Mouse (Mus musculus) lung, postnatal 0 days (tissue): Measurements from ENCODE around the gene Prkce. TPM values are rescaled to one million over a fixed set of nuclear protein-coding genes. Genes with fewer than 3 reads are reported as not detected.
A peak's percentile ranks its signal among the peaks of the same experiment; 100 is the strongest.
"Not testable (repeated sequence)": the region's sequence is repeated elsewhere in the genome, so short reads cannot be mapped to it uniquely, and the experiment has no call there.

Experiments
- ATAC-seq: fragments of 200-750 bp; cut with Nextera tagmentation; 2 replicates; pipeline ENCODE4 v1.8.0; 2017; ENCODE audit warnings: moderate library complexity
- DNase-seq: peaks from one replicate; pipeline ENCODE4 v3.0.0-alpha.2; 2016; ENCODE audit warnings: low spot score
- H3K27ac ChIP-seq: fragments of 300-500 bp; sonication (generic); 2 replicates; pipeline ENCODE4 v1.5.1; 2014; ENCODE audit warnings: antibody characterized with exemption, mild to moderate bottlenecking, low read length, mixed read lengths
- H3K27me3 ChIP-seq: fragments of 300-500 bp; sonication (generic); replicated peaks from 2 replicates; pipeline ENCODE4 v1.6.1; 2014; ENCODE audit warnings: low read length, mixed read lengths; ENCODE audit not compliant: insufficient read depth
- H3K36me3 ChIP-seq: fragments of 300-500 bp; sonication (generic); 2 replicates; pipeline ENCODE4 v1.6.1; 2014; ENCODE audit warnings: low read length, mixed read lengths; ENCODE audit not compliant: insufficient read depth
- H3K4me1 ChIP-seq: fragments of 300-500 bp; sonication (generic); 2 replicates; pipeline ENCODE4 v1.6.1; 2014; ENCODE audit warnings: antibody characterized with exemption, low read depth, low read length, mixed read lengths; ENCODE audit not compliant: insufficient read depth
- H3K4me2 ChIP-seq: fragments of 300-500 bp; sonication (generic); replicated peaks from 2 replicates; pipeline ENCODE4 v1.6.1; 2014; ENCODE audit warnings: low read depth, mild to moderate bottlenecking, low read length, moderate library complexity, mixed read lengths
- H3K4me3 ChIP-seq: fragments of 300-500 bp; sonication (generic); 2 replicates; pipeline ENCODE4 v1.5.1; 2014; ENCODE audit warnings: low read depth, low read length
- H3K9ac ChIP-seq: fragments of 300-500 bp; sonication (generic); replicated peaks from 2 replicates; pipeline ENCODE4 v1.6.1; 2014; ENCODE audit warnings: low read depth, mild to moderate bottlenecking
- H3K9me3 ChIP-seq: fragments of 300-500 bp; sonication (generic); 2 replicates; pipeline ENCODE4 v1.6.1; 2016; ENCODE audit warnings: low read length, mixed read lengths
- CTCF ChIP-seq: IDR thresholded peaks from 2 replicates; pipeline ENCODE4 v1.5.1; 2016; ENCODE audit warnings: antibody characterized with exemption, mild to moderate bottlenecking
- EP300 ChIP-seq: IDR thresholded peaks from 2 replicates; pipeline ENCODE4 v1.6.1; 2016; ENCODE audit warnings: antibody characterized with exemption, mild to moderate bottlenecking, control low read depth
- WGBS: fragments of 180-500 bp; shearing (Covaris S2); extraction: QIAGEN DNeasy Blood & Tissue Kit; methylation state at CpG from one replicate; pipeline ENCODE4 v1.1.7; 2014; 5-methylcytosine and 5-hydroxymethylcytosine counted together
- polyA plus RNA-seq: library from polyadenylated mRNA; unstranded; fragments of >200 nt; fragmentation: Nextera tagmentation; extraction: Ambion mirVana; gene quantifications from 2 replicates; pipeline ENCODE4 v1.2.1, GENCODE M21; 2015

The Prkce gene
- polyA plus RNA-seq, 1 experiment from 2014 or later, result 10.6 TPM

DNA sequence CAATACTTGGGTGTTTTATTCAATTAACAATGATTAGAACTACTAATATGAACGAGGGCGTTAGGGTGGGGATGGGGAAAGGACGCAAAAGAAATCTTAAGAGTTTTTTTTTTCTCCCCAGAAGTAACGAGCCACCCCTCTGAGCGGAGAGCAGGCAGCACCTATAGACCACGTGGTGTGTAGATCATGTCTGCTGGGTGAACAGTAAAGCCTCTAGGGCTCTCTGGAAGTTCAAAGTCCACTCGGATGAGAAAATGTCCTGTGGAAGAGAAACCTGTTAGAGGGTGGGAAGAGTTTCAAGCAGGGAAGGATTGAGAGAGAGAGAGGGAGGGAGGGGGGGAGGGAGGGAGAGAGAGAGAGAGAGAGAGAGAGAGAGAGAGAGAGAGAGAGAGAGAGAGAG, 298.8 kb downstream of the Prkce start:
- Histone ChIP-seq H3K4me3 (no peak overlapping the region), H3K9ac (no peak overlapping the region), H3K27me3 (no peaks in the 10 kb centered on the region), H3K4me1 (no peaks in the 10 kb centered on the region; the same call in 1 of the 2 replicates), H3K27ac (no peak overlapping the region), H3K9me3 (no peaks in the 10 kb centered on the region), H3K4me2 (no peak overlapping the region), H3K36me3 (no peaks in the 10 kb centered on the region)
- DNase-seq (no peak), ATAC-seq (no peak)
- WGBS, result 85% methylated on average over 7 of the region's 7 CpGs
- TF ChIP-seq CTCF (no peak), EP300 (no peak)

GRCm38 (mm10) chr17:86466871-86467270, 299.3 kb downstream of the Prkce start:
- Histone ChIP-seq H3K4me2 (no peak overlapping the region), H3K27ac (no peak overlapping the region), H3K9ac (no peak overlapping the region), H3K9me3 (no peaks in the 10 kb centered on the region), H3K36me3 (no peaks in the 10 kb centered on the region), H3K4me1 (no peaks in the 10 kb centered on the region; the same call in 1 of the 2 replicates), H3K27me3 (no peaks in the 10 kb centered on the region), H3K4me3 (no peak overlapping the region)
- TF ChIP-seq EP300, result no peak
- no peak for TF ChIP-seq CTCF
- no peak for DNase-seq
- WGBS, result 20% methylated on average over 7 of the region's 7 CpGs
- no peak for ATAC-seq

DNA sequence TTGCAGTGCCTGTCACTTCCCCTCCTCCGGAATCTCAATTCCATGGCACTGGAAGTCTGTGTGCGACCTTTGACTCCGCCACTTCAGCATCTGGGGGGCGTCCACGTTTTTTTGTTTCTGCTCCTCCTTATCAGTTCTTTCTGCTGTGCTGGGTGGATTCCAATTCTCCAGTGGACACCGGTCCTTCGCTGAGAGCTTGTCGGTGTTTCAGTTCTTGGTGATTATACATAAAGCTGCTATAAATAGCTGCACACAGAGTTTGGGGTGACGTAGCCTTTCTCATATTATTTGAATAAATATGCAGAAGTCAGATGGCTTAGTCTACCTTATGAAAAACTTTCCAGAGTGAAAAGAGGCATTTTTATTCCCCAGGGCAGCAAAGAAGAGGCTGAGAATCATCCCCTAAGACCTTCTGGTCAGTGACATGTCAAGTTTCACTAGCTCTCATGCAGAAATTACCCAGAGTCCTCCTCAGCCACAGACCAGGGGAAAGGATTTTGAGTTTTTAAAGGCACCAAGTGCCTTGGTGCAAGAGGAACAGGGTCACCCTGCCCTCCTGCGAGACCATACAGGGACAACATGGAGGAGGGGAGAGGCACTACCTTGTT, 299.8 kb downstream of the Prkce start:
- DNase-seq (peak; percentile 30), ATAC-seq (no peak)
- Histone ChIP-seq H3K9me3 (no peaks in the 10 kb centered on the region), H3K4me2 (no peak overlapping the region), H3K9ac (no peak overlapping the region), H3K4me3 (no peak overlapping the region), H3K27me3 (no peaks in the 10 kb centered on the region), H3K36me3 (no peaks in the 10 kb centered on the region), H3K4me1 (no peaks in the 10 kb centered on the region; the same call in 1 of the 2 replicates), H3K27ac (no peak overlapping the region)
- WGBS, result 23% methylated on average over 10 of the region's 10 CpGs
- TF ChIP-seq EP300 (no peak), CTCF (no peak)

DNA sequence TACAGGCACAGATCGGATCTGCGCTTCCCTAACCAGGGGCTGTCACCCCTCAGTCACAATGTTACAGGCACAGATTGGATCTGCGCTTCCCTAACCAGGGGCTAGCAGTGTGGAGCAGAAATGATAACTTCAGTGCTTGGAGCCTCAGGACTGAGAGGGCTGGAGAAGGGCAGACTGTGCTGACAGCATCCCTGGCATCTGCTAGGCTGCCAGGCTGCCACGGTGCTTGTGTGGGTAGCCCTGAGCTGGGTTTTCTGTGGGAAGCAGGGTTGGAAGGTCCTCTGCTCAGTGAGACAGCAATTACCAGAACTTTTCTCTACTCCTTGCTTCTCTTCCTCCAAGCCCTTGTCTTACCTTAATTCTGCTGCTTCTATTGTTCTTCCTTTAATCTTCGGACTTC, 300.4 kb downstream of the Prkce start:
- no peaks in the 10 kb centered on the region for H3K36me3 ChIP-seq
- H3K4me2 ChIP-seq, result no peak overlapping the region
- 79% methylated on average over 5 of the region's 5 CpGs for WGBS
- no peaks in the 10 kb centered on the region; the same call in 1 of the 2 replicates for H3K4me1 ChIP-seq
- no peak overlapping the region for H3K4me3 ChIP-seq
- H3K27me3 ChIP-seq, result no peaks in the 10 kb centered on the region
- DNase-seq (no peak), ATAC-seq (no peak)
- no peak overlapping the region for H3K27ac ChIP-seq
- H3K9me3 ChIP-seq, result no peaks in the 10 kb centered on the region
- no peak for TF ChIP-seq CTCF
- no peak for TF ChIP-seq EP300
- no peak overlapping the region for H3K9ac ChIP-seq

- no peak overlapping the region for H3K9ac ChIP-seq
- 82% methylated on average over 5 of the region's 5 CpGs for WGBS
- H3K4me3 ChIP-seq, result no peak overlapping the region
- H3K4me1 ChIP-seq, result no peaks in the 10 kb centered on the region; the same call in 1 of the 2 replicates
- no peak for ATAC-seq
- H3K4me2 ChIP-seq, result no peak overlapping the region
- H3K36me3 ChIP-seq, result no peaks in the 10 kb centered on the region
- no peaks in the 10 kb centered on the region for H3K27me3 ChIP-seq
- TF ChIP-seq EP300 (no peak), CTCF (no peak)
- DNase-seq, result no peak
- no peaks in the 10 kb centered on the region for H3K9me3 ChIP-seq
- no peak overlapping the region for H3K27ac ChIP-seq
These were observed 302.6 kb downstream of the Prkce start for GRCm38 (mm10) chr17:86470160-86470559.

- TF ChIP-seq EP300 (no peak), CTCF (peak; percentile 82)
- no peak overlapping the region for H3K27ac ChIP-seq
- no peak overlapping the region for H3K4me2 ChIP-seq
- WGBS, result 48% methylated on average over 5 of the region's 5 CpGs
- peak; percentile 72 for DNase-seq
- no peaks in the 10 kb centered on the region for H3K36me3 ChIP-seq
- no peak overlapping the region for H3K9ac ChIP-seq
- ATAC-seq, result no peak
- no peak overlapping the region for H3K4me3 ChIP-seq
- H3K27me3 ChIP-seq, result no peaks in the 10 kb centered on the region
- no peaks in the 10 kb centered on the region; the same call in 1 of the 2 replicates for H3K4me1 ChIP-seq
- no peaks in the 10 kb centered on the region for H3K9me3 ChIP-seq
These were observed 304.1 kb downstream of the Prkce start for GRCm38 (mm10) chr17:86471684-86472083.

GRCm38 (mm10) chr17:86476674-86477073, 309.1 kb downstream of the Prkce start:
- no peaks in the 10 kb centered on the region for H3K4me1 ChIP-seq
- H3K27ac ChIP-seq, result no peak overlapping the region; the same call in 1 of the 2 replicates
- DNase-seq (peak; percentile 64), ATAC-seq (peak; percentile 87)
- H3K9ac ChIP-seq, result no peak overlapping the region
- no peak overlapping the region for H3K4me3 ChIP-seq
- no peaks in the 10 kb centered on the region for H3K36me3 ChIP-seq
- H3K27me3 ChIP-seq, result no peaks in the 10 kb centered on the region
- no peaks in the 10 kb centered on the region for H3K9me3 ChIP-seq
- no peak overlapping the region for H3K4me2 ChIP-seq
- WGBS, result 33% methylated on average over 10 of the region's 10 CpGs
- TF ChIP-seq CTCF, result no peak
- peak; percentile 99 for TF ChIP-seq EP300

GRCm38 (mm10) chr17:86477401-86477800, 309.8 kb downstream of the Prkce start:
- not testable (repeated sequence) for DNase-seq, H3K4me2 ChIP-seq, H3K9me3 ChIP-seq, H3K4me1 ChIP-seq, H3K27ac ChIP-seq, H3K9ac ChIP-seq, H3K4me3 ChIP-seq, H3K27me3 ChIP-seq, H3K36me3 ChIP-seq, ATAC-seq
